Mouse (Mus musculus): ENCODE measurements around the gene Brca1.
A peak's percentile ranks its signal among the peaks of the same experiment; 100 is the strongest.
"Not testable (repeated sequence)": the region's sequence is repeated elsewhere in the genome, so short reads cannot be mapped to it uniquely, and the experiment has no call there.

Gene Brca1

GRCm38 (mm10) chr11:101551751-101552475, at the start of gene Brca1, which contains the start of gene Nbr1:
TSS of gene Brca1 (minus strand) at chr11:101551955.
TSS of gene Nbr1 (plus strand) at chr11:101552149.
- peak; percentile 84 to 97 for DNase-seq (ENCODE audit: low spot score in 2 of 2)

DNA sequence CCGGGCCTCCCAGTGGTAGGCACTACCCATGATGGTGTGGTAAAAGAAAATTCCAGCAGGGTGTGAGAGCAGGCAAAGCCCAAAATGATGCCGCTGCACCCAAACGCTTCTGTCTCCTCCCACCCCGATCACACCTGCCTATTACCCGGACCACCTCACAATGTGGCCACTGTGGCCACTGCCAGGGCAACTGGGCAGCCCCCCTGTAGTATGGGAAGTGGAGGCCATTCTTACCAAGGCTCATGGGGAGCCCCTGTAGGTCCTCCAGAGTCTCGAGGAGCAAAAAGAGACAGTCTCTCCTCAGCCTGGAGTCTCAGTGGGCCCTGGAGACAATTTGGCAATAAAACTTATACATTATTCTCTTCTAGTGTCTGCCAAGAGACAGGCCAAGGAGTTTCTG, 47.4 kb upstream of the Brca1 start, which contains the start of gene Gm11634:
Gm11634 (minus strand) TSS at position 101 of the 400 bp plus-strand sequence.
- DNase-seq (ENCODE audit: low spot score in 2 of 2) = no peak

- no peak for DNase-seq (ENCODE audit: low spot score in 2 of 2)
These were observed 38.4 kb upstream of the Brca1 start for GRCm38 (mm10) chr11:101589989-101590624.

- DNase-seq (ENCODE audit: low spot score in 2 of 2) = peak; percentile 52 to 54
These were observed 37.7 kb upstream of the Brca1 start for GRCm38 (mm10) chr11:101589444-101589843.

DNA sequence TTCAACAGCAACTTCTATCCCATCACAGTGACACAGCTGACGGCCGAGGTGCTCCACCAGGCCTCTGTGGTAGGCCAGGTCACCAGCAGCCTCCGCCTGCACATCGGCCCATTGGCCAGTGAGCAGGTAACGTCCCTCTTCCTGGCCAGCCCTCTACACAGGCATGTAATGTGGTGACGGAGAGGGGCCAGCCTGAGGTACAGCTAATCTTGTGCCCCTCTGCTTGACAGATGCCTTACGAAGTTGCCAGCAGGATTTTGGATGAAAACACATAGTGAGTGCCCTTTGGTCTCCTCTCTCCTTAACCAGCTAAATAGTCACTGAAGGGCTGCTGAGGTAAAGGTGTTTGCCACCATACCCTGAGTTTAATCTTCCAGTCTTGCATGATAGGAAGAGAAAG, 37.1 kb upstream of the Brca1 start:
- DNase-seq (ENCODE audit: low spot score in 2 of 2) = no peak

GRCm38 (mm10) chr11:101587676-101588075, 35.9 kb upstream of the Brca1 start:
- DNase-seq (ENCODE audit: low spot score in 2 of 2) = peak; percentile 56 to 66

- no peak for DNase-seq (ENCODE audit: low spot score in 2 of 2)
These were observed 34.0 kb upstream of the Brca1 start for GRCm38 (mm10) chr11:101585805-101586204.

GRCm38 (mm10) chr11:101585031-101585430, 33.3 kb upstream of the Brca1 start:
- DNase-seq (ENCODE audit: low spot score in 2 of 2) = not testable (repeated sequence)

DNA sequence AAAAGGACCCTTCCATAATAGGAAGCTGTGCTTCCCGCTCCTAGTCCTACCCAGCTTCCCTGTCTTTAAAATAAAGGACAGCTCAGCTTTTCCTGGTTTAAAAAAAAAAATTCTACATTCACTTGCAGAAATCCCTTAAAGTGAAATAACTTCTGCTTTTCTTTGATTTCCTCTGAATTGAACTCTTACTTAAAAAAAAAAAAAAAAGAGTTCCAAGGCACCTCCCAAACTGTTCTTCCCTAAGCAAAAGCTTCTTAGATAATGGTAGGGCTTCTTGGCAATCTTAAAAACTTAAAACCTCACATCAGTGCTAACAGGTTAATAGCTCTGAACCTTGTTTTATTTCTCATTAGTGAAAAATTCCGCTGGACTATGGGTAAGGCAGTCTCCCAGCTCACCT, 31.4 kb upstream of the Brca1 start:
- DNase-seq (ENCODE audit: low spot score in 2 of 2) = no peak

GRCm38 (mm10) chr11:101582054-101583035, 30.6 kb upstream of the Brca1 start, which contains the start of gene Tmem106a:
TSS of gene Tmem106a (plus strand) at chr11:101582242.
- DNase-seq (ENCODE audit: low spot score in 2 of 2) = no peak

DNA sequence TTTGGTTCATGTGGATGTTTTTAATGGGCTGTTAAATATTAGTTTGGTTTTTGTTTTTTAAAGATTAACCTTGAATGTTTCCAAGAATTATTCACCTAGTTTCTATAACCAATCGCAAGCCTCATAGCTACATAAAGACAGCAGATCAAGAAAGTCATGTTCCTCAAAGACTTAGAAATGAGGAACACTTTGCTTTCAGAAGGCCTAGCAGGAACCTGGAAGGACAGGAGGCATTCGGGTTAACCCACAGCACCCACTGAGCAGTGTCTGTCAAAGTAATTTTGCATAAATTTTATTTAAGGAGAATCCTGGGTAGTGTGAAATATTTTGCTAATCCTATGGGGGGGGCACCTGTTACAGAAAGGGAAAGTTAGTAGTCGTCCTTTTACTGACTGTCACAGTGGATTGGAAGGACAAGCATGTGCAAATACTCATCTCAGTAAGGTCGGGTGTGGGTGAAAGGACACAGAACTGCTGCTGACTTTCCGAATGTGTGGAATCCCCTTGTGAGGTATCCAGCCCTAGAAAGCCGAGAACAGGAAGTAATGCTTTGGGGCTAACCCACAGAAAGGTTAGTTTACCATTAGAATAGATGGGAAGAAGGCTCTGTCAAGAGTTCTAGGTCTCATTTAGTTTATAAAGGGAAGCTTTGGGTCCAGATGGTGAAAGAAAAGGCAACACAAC, 29.5 kb upstream of the Brca1 start:
- DNase-seq (ENCODE audit: low spot score in 2 of 2) = no peak

DNA sequence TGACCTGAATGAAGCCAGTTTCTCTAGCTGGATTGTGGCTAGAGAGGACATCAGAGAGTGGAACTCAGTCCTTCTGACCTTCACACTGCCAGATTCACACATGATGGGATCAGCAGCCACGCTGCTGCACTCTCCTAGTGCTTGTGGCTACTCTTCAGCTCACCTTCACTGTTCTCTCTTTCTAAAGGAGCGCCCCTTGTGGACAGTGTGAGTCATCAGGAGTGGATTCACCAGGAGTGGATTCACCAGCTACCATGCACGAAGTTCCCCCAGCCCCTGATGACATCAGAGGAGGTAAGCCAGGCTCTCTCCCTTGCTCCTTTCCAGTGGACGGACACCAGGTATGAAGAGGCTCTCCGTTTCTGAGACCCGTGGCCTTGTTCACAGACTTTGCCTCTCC, 24.4 kb upstream of the Brca1 start:
- no peak for DNase-seq (ENCODE audit: low spot score in 2 of 2)

DNA sequence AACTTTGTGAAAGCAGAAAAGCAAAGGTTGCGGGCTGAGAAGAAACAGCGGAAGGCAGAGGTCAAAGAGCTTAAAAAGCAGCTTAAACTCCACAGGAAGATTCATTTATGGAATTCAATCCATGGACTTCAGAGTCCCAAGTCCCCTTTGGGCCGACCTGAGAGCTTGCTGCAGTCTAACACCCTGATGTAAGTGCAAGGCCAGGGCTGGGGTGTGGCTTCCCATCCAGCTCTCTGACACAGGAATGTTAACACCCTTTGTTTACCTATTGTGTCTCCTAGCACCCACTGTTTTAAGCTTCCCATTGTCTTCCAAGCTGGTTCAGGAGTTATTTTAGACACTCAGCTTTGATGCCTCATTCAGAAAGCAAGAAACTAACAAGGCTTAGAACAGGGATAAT, 16.7 kb upstream of the Brca1 start:
- no peak for DNase-seq (ENCODE audit: low spot score in 2 of 2)

GRCm38 (mm10) chr11:101562391-101562790, 10.6 kb upstream of the Brca1 start:
- DNase-seq (ENCODE audit: low spot score in 2 of 2) = peak; percentile 52 to 57

- DNase-seq (ENCODE audit: low spot score in 2 of 2) = no peak
These were observed 5.2 kb upstream of the Brca1 start for GRCm38 (mm10) chr11:101556954-101557353.

- no peak for DNase-seq (ENCODE audit: low spot score in 2 of 2)
These were observed 4.8 kb upstream of the Brca1 start for GRCm38 (mm10) chr11:101556541-101556940.

- no peak for DNase-seq (ENCODE audit: low spot score in 2 of 2)
These were observed 1.7 kb upstream of the Brca1 start for GRCm38 (mm10) chr11:101553354-101553930.

- DNase-seq (ENCODE audit: low spot score in 2 of 2) = peak; percentile 99
These were observed 933 bp upstream of the Brca1 start for GRCm38 (mm10) chr11:101552476-101553300.

- no peak for DNase-seq (ENCODE audit: low spot score in 2 of 2)
These were observed 3.2 kb downstream of the Brca1 start for GRCm38 (mm10) chr11:101548526-101548925.

GRCm38 (mm10) chr11:101544132-101544531, 7.6 kb downstream of the Brca1 start:
- DNase-seq (ENCODE audit: low spot score in 2 of 2) = no peak
